Mouse (Mus musculus): ENCODE data around the gene Fam160a1. TPM values are rescaled to one million over a fixed set of nuclear protein-coding genes. Genes with fewer than 3 reads are reported as not detected.

Fam160a1 gene
- polyA plus RNA-seq, 1 experiment from 2014 or later = 9.4 TPM

DNA sequence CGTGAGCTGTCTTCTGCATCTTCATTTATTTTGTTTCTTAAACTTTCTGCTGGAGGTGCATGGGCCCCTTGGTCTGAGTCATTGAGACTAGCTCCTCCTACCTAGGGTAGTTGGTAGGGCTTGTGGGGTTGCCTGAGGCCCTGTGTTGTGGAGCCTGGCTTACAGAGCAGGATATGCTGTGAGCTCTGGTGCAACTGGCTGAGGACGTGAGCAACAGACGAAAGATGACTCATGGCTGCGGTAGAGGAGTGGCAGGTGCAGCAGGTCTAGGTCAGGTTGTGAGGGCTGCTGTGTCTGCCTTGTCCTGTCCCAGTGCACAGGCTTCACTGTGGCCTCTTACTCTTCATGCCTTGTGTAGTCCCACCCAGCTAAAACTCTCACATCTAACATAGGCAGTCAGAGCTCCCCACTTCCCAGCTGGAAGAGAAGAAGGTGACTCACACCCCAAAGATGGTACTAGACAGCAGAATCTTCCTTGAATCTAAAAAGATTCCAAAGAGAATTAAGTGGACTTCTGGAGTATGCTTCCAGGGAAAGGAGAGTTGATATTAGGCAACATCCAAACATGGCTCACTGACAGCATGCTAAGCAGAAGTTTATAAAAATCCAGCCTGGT lies 187.1 kb downstream of the Fam160a1 start:
- Histone ChIP-seq H3K4me3 (replicated peaks) (no peak overlapping the region), H3K4me1 (no peaks in the 10 kb centered on the region), H3K36me3 (no peaks in the 10 kb centered on the region), H3K27ac (replicated peaks) (no peak overlapping the region), H3K4me2 (replicated peaks) (no peak overlapping the region), H3K9me3 (replicated peaks) (no peaks in the 10 kb centered on the region), H3K9ac (no peak overlapping the region), H3K27me3 (no peaks in the 10 kb centered on the region)
- WGBS = 85% methylated on average over 4 of the region's 4 CpGs
- no peak for ATAC-seq (ENCODE audit: insufficient number of reproducible peaks, low FRiP score, low TSS enrichment, low read depth)

DNA sequence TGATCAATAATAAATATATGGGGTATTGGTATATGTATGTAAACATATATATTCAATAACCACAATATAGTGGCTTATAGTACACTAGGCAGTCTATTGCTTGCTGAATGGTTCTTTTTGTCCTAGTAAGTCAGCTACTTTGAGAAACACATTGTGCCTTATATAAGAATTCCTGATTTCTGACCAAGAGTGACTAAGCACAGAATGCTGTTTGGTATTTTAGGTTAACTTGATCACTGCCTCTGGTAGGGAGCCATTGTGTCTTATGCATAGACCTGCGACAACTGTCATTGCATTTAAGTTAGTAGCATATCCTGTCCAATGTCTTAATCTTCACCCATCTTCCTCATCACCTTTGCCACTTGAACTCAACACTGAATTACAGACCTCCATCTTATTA lies 197.3 kb downstream of the Fam160a1 start:
- no peak overlapping the region for H3K9ac ChIP-seq
- no peak overlapping the region for H3K4me2 ChIP-seq (replicated peaks)
- H3K27ac ChIP-seq (replicated peaks) = no peak overlapping the region
- ATAC-seq (ENCODE audit: insufficient number of reproducible peaks, low FRiP score, low TSS enrichment, low read depth) = no peak
- 94% methylated on average over 1 of the region's 1 CpGs for WGBS
- H3K9me3 ChIP-seq (replicated peaks) = no peaks in the 10 kb centered on the region
- H3K36me3 ChIP-seq = peaks cover 8% of the 10 kb centered on the region; the same call in 1 of the 2 replicates
- no peaks in the 10 kb centered on the region for H3K4me1 ChIP-seq
- H3K27me3 ChIP-seq = no peaks in the 10 kb centered on the region
- H3K4me3 ChIP-seq (replicated peaks) = no peak overlapping the region

DNA sequence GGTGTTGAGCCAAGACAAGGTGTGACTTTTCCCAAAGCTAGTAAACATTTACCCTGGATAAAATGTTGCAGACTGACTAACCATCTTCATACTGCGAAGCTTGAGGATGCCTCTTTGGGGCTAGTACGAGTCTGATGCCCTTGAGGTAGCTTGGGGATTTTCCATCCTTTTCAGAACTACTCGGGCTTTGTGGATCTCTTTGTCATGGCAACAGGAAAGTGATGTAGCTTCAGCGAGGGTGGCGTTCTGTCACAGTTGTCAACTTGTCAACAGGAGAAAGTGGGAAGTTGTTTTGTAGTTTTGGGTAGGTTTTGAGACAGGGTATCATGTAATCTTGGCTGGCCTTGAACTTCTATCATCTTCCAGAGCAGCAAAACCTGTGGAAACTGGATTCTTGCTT lies 197.7 kb downstream of the Fam160a1 start:
- H3K4me2 ChIP-seq (replicated peaks) = no peak overlapping the region
- H3K9ac ChIP-seq = no peak overlapping the region
- 88% methylated on average over 5 of the region's 5 CpGs for WGBS
- no peaks in the 10 kb centered on the region for H3K9me3 ChIP-seq (replicated peaks)
- ATAC-seq (ENCODE audit: insufficient number of reproducible peaks, low FRiP score, low TSS enrichment, low read depth) = no peak
- no peaks in the 10 kb centered on the region for H3K27me3 ChIP-seq
- peaks cover 8% of the 10 kb centered on the region; the same call in 1 of the 2 replicates for H3K36me3 ChIP-seq
- H3K4me3 ChIP-seq (replicated peaks) = no peak overlapping the region
- no peak overlapping the region for H3K27ac ChIP-seq (replicated peaks)
- H3K4me1 ChIP-seq = no peaks in the 10 kb centered on the region

DNA sequence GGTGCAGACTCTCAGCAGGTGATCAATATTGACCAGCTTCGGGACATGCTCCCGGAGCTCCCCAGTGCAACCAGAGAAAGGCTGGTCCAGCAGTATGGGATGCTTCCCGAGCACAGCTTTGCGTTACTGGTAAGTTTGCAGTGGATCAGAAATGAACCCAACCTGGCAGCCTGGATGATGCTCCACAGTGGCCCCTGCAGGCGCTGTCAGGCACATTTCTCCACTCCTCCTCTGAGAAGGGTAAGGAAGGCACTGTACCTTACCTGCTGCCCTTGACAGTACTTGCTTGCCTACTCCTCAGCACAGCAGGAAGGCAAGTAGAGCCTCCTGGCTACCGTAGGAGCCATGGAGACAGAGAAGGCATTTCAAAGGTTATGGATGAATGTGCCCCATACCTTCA lies 198.2 kb downstream of the Fam160a1 start:
- no peak for ATAC-seq (ENCODE audit: insufficient number of reproducible peaks, low FRiP score, low TSS enrichment, low read depth)
- Histone ChIP-seq H3K4me1 (no peaks in the 10 kb centered on the region), H3K9me3 (replicated peaks) (no peaks in the 10 kb centered on the region), H3K4me3 (replicated peaks) (no peak overlapping the region), H3K4me2 (replicated peaks) (no peak overlapping the region), H3K36me3 (peaks cover 8% of the 10 kb centered on the region; the same call in 1 of the 2 replicates), H3K27ac (replicated peaks) (no peak overlapping the region), H3K9ac (no peak overlapping the region), H3K27me3 (no peaks in the 10 kb centered on the region)
- WGBS = 83% methylated on average over 6 of the region's 6 CpGs

DNA sequence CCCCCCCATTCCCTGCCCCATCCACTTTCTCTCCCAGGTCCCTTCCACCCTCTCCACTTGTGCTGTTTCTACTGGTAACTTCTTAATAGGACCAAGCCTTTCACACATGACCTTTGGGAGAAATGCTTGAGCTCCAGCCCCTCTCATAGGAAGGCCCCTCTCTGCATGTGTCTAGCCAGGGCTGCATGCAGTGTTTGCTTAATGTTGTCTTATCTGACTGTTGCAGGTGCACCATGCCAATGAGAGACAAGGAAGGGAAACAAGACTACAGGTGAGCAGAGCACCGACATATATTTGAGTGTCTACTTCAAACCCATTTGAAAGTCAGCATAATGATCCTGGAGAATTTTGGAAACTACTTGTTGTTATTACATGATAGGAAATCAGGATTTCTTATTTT lies 200.7 kb downstream of the Fam160a1 start:
- Histone ChIP-seq H3K36me3 (0 out of 2 replicates have a peak, but pooled peaks cover 5% of the 10 kb centered on the region), H3K4me1 (no peaks in the 10 kb centered on the region), H3K9ac (no peak overlapping the region), H3K27me3 (no peaks in the 10 kb centered on the region), H3K9me3 (replicated peaks) (no peaks in the 10 kb centered on the region), H3K27ac (replicated peaks) (no peak overlapping the region), H3K4me2 (replicated peaks) (no peak overlapping the region), H3K4me3 (replicated peaks) (no peak overlapping the region)
- 91% methylated on average over 1 of the region's 1 CpGs for whole genome bisulfite sequencing
- no peak for ATAC-seq (ENCODE audit: insufficient number of reproducible peaks, low FRiP score, low TSS enrichment, low read depth)

Other genes starting within 250 kb of the Fam160a1 start
- gene Gatb, start 243.2 kb downstream of the Fam160a1 start, polyA plus RNA-seq (2015; fragmentation: Nextera tagmentation; extraction: Ambion mirVana) = 16.4 and 17.7 TPM in 2 replicates
- gene Glt28d2, start 70.2 kb upstream of the Fam160a1 start, polyA plus RNA-seq (2015; fragmentation: Nextera tagmentation; extraction: Ambion mirVana) = 3.4 and 3.8 TPM in 2 replicates
- 12.8 and 18.1 TPM in 2 replicates for gene Gm37240, start 70.2 kb upstream of the Fam160a1 start, polyA plus RNA-seq (2015; fragmentation: Nextera tagmentation; extraction: Ambion mirVana)
- gene Sh3d19, start 153.8 kb upstream of the Fam160a1 start, polyA plus RNA-seq (2015; fragmentation: Nextera tagmentation; extraction: Ambion mirVana) = 35.3 and 36.3 TPM in 2 replicates
- gene Prss48, start 185.2 kb upstream of the Fam160a1 start, polyA plus RNA-seq (2015; fragmentation: Nextera tagmentation; extraction: Ambion mirVana) = not detected in 2 replicates